Mouse (Mus musculus): ENCODE measurements around the gene Vrk2. TPM values are rescaled to one million over a fixed set of nuclear protein-coding genes. Genes with fewer than 3 reads are reported as not detected.

The Vrk2 gene
- polyA plus RNA-seq, 1 experiment: 2.0 TPM

GRCm38 (mm10) chr11:26551551-26551950 is 42.2 kb downstream of the Vrk2 start:
- H3K36me3 ChIP-seq (ENCODE audit: control insufficient read depth, insufficient read depth, low read length): 0 out of 2 replicates have a peak, but pooled peaks cover 1% of the 10 kb centered on the region
- WGBS: 93% methylated on average over 3 of the region's 3 CpGs
- no peak for DNase-seq
- H3K4me3 ChIP-seq (ENCODE audit: insufficient read depth, low read depth, low read length): no peak overlapping the region
- H3K27me3 ChIP-seq (replicated peaks; ENCODE audit: control insufficient read depth, insufficient read depth, low read length): no peaks in the 10 kb centered on the region
- no peak overlapping the region for H3K27ac ChIP-seq (ENCODE audit: insufficient read depth, low read depth, low read length)
- TF ChIP-seq POLR2A (IDR thresholded peaks at IDR 0.05; ENCODE audit: low read depth, low read length) (no peak), CTCF (conservative IDR thresholded peaks at IDR 0.05; ENCODE audit: insufficient read depth, insufficient read length, low read depth, low read length) (no peak)
- no peaks in the 10 kb centered on the region for H3K4me1 ChIP-seq (ENCODE audit: control insufficient read depth, insufficient read depth, low read length)

DNA sequence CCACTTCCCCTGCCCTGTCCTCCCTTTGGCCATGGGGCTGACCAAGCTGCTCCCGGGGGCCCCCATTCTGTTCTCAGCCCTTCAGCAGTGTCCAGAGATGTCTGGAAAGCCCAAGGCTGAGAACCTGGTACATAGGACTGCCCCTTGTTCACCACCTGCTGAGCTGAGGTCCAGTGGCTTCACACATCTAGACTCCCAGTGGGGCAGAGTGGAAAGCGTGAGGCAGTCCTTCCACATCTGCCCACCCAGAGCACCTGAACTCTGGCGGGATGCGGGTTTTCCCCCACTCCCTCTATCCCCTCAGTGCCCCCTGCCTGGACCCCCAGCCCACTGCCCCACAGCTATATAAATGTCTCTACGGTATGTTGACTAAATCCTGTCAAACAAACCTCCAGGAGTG is 56.0 kb downstream of the Vrk2 start:
- Histone ChIP-seq H3K4me1 (ENCODE audit: control insufficient read depth, insufficient read depth, low read length) (no peaks in the 10 kb centered on the region), H3K36me3 (ENCODE audit: control insufficient read depth, insufficient read depth, low read length) (no peaks in the 10 kb centered on the region), H3K27me3 (replicated peaks; ENCODE audit: control insufficient read depth, insufficient read depth, low read length) (no peaks in the 10 kb centered on the region), H3K27ac (ENCODE audit: insufficient read depth, low read depth, low read length) (no peak overlapping the region), H3K4me3 (ENCODE audit: insufficient read depth, low read depth, low read length) (no peak overlapping the region)
- TF ChIP-seq POLR2A (IDR thresholded peaks at IDR 0.05; ENCODE audit: low read depth, low read length): no peak
- TF ChIP-seq CTCF (conservative IDR thresholded peaks at IDR 0.05; ENCODE audit: insufficient read depth, insufficient read length, low read depth, low read length): no peak
- WGBS: 90% methylated on average over 5 of the region's 5 CpGs
- no peak for DNase-seq

GRCm38 (mm10) chr11:26533828-26534119 is 60.0 kb downstream of the Vrk2 start:
- Histone ChIP-seq H3K36me3 (ENCODE audit: control insufficient read depth, insufficient read depth, low read length) (no peaks in the 10 kb centered on the region), H3K27me3 (replicated peaks; ENCODE audit: control insufficient read depth, insufficient read depth, low read length) (no peaks in the 10 kb centered on the region), H3K4me1 (ENCODE audit: control insufficient read depth, insufficient read depth, low read length) (no peaks in the 10 kb centered on the region), H3K27ac (ENCODE audit: insufficient read depth, low read depth, low read length) (no peak overlapping the region), H3K4me3 (ENCODE audit: insufficient read depth, low read depth, low read length) (no peak overlapping the region)
- peak; percentile 2 for DNase-seq
- no peak for TF ChIP-seq POLR2A (IDR thresholded peaks at IDR 0.05; ENCODE audit: low read depth, low read length)
- TF ChIP-seq CTCF (conservative IDR thresholded peaks at IDR 0.05; ENCODE audit: insufficient read depth, insufficient read length, low read depth, low read length): no peak

- no peaks in the 10 kb centered on the region for H3K27me3 ChIP-seq (replicated peaks; ENCODE audit: control insufficient read depth, insufficient read depth, low read length)
- H3K36me3 ChIP-seq (ENCODE audit: control insufficient read depth, insufficient read depth, low read length): no peaks in the 10 kb centered on the region
- H3K4me1 ChIP-seq (ENCODE audit: control insufficient read depth, insufficient read depth, low read length): no peaks in the 10 kb centered on the region
- no peak overlapping the region for H3K4me3 ChIP-seq (ENCODE audit: insufficient read depth, low read depth, low read length)
- TF ChIP-seq POLR2A (IDR thresholded peaks at IDR 0.05; ENCODE audit: low read depth, low read length): no peak
- TF ChIP-seq CTCF (conservative IDR thresholded peaks at IDR 0.05; ENCODE audit: insufficient read depth, insufficient read length, low read depth, low read length): no peak
- 94% methylated on average over 5 of the region's 5 CpGs for WGBS
- H3K27ac ChIP-seq (ENCODE audit: insufficient read depth, low read depth, low read length): no peak overlapping the region
- no peak for DNase-seq
These were observed 60.6 kb downstream of the Vrk2 start for GRCm38 (mm10) chr11:26532994-26533827.

DNA sequence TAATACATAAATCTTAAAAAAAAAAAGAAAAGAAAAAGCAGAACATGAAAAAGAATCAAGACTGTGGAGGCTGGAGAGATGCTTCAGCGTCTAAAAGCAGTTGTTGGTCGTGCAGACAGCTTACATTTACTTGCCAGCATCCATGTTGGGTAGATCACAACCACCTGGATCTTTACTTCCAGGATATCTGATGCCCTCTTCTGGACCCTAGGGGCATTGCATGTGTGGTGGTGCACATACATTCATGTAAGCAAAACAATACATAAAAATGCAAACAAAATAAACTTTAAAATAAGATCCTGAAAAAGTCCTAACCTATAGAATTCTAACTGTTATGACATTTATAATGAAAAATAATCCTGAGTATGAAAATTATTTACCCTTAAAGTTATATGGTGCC is 66.9 kb downstream of the Vrk2 start:
- H3K27ac ChIP-seq (ENCODE audit: insufficient read depth, low read depth, low read length): no peak overlapping the region
- H3K36me3 ChIP-seq (ENCODE audit: control insufficient read depth, insufficient read depth, low read length): no peaks in the 10 kb centered on the region; the same call in 1 of the 2 replicates
- TF ChIP-seq POLR2A (IDR thresholded peaks at IDR 0.05; ENCODE audit: low read depth, low read length) (no peak), CTCF (conservative IDR thresholded peaks at IDR 0.05; ENCODE audit: insufficient read depth, insufficient read length, low read depth, low read length) (no peak)
- no peaks in the 10 kb centered on the region for H3K27me3 ChIP-seq (replicated peaks; ENCODE audit: control insufficient read depth, insufficient read depth, low read length)
- DNase-seq: no peak
- H3K4me1 ChIP-seq (ENCODE audit: control insufficient read depth, insufficient read depth, low read length): no peaks in the 10 kb centered on the region
- no peak overlapping the region for H3K4me3 ChIP-seq (ENCODE audit: insufficient read depth, low read depth, low read length)
- WGBS: 92% methylated on average over 2 of the region's 2 CpGs

GRCm38 (mm10) chr11:26518991-26519390 is 74.8 kb downstream of the Vrk2 start:
- H3K27me3 ChIP-seq (replicated peaks; ENCODE audit: control insufficient read depth, insufficient read depth, low read length): no peaks in the 10 kb centered on the region
- WGBS: 85% methylated on average over 3 of the region's 3 CpGs
- H3K4me3 ChIP-seq (ENCODE audit: insufficient read depth, low read depth, low read length): no peak overlapping the region
- H3K27ac ChIP-seq (ENCODE audit: insufficient read depth, low read depth, low read length): no peak overlapping the region
- no peak for TF ChIP-seq CTCF (conservative IDR thresholded peaks at IDR 0.05; ENCODE audit: insufficient read depth, insufficient read length, low read depth, low read length)
- no peak for TF ChIP-seq POLR2A (IDR thresholded peaks at IDR 0.05; ENCODE audit: low read depth, low read length)
- DNase-seq: no peak
- H3K4me1 ChIP-seq (ENCODE audit: control insufficient read depth, insufficient read depth, low read length): no peaks in the 10 kb centered on the region
- no peaks in the 10 kb centered on the region for H3K36me3 ChIP-seq (ENCODE audit: control insufficient read depth, insufficient read depth, low read length)

- 76% methylated on average over 2 of the region's 2 CpGs for WGBS
- H3K27me3 ChIP-seq (replicated peaks; ENCODE audit: control insufficient read depth, insufficient read depth, low read length): no peaks in the 10 kb centered on the region
- no peak for DNase-seq
- no peak overlapping the region for H3K27ac ChIP-seq (ENCODE audit: insufficient read depth, low read depth, low read length)
- H3K36me3 ChIP-seq (ENCODE audit: control insufficient read depth, insufficient read depth, low read length): no peaks in the 10 kb centered on the region
- H3K4me1 ChIP-seq (ENCODE audit: control insufficient read depth, insufficient read depth, low read length): no peaks in the 10 kb centered on the region
- TF ChIP-seq CTCF (conservative IDR thresholded peaks at IDR 0.05; ENCODE audit: insufficient read depth, insufficient read length, low read depth, low read length) (no peak), POLR2A (IDR thresholded peaks at IDR 0.05; ENCODE audit: low read depth, low read length) (no peak)
- no peak overlapping the region for H3K4me3 ChIP-seq (ENCODE audit: insufficient read depth, low read depth, low read length)
These were observed 77.7 kb downstream of the Vrk2 start for GRCm38 (mm10) chr11:26516086-26516485.
